Mouse (Mus musculus): ENCODE results near the gene Dvl1. TPM values are rescaled to one million over a fixed set of nuclear protein-coding genes. Genes with fewer than 3 reads are reported as not detected.

Dvl1 gene
- polyA plus RNA-seq, 1 experiment from 2014 or later, result 15.3 TPM

- no peak for DNase-seq
Measured at GRCm38 (mm10) chr4:155901205-155901604, 54.0 kb downstream of the Dvl1 start.

GRCm38 (mm10) chr4:155903246-155903645 is 56.0 kb downstream of the Dvl1 start:
- Histone ChIP-seq H3K36me3 (ENCODE audit: control insufficient read depth, insufficient read depth, low read length) (peaks cover 95% of the 10 kb centered on the region), H3K4me3 (replicated peaks; ENCODE audit: low read depth, low read length) (no peak overlapping the region), H3K27me3 (ENCODE audit: control insufficient read depth, insufficient read depth, low read length) (no peaks in the 10 kb centered on the region), H3K9me3 (ENCODE audit: control insufficient read depth, low read length) (no peaks in the 10 kb centered on the region), H3K9ac (replicated peaks; ENCODE audit: low read length) (no peak overlapping the region), H3K4me1 (ENCODE audit: control insufficient read depth, insufficient read depth, low read length) (no peaks in the 10 kb centered on the region), H3K27ac (replicated peaks; ENCODE audit: low read depth, low read length) (no peak overlapping the region), H3K4me2 (ENCODE audit: low read length) (no peak overlapping the region)
- no peak for ATAC-seq (ENCODE audit: low FRiP score, low TSS enrichment)
- 97% methylated on average over 13 of the region's 13 CpGs for WGBS
- no peak for DNase-seq

More at GRCm38 (mm10) chr4:155901205-155901604, 54.0 kb downstream of the Dvl1 start:
- H3K4me1 ChIP-seq (ENCODE audit: control insufficient read depth, insufficient read depth, low read length), result no peaks in the 10 kb centered on the region
- H3K36me3 ChIP-seq (ENCODE audit: control insufficient read depth, insufficient read depth, low read length), result peaks cover 92% of the 10 kb centered on the region
- H3K9me3 ChIP-seq (ENCODE audit: control insufficient read depth, low read length), result no peaks in the 10 kb centered on the region
- H3K4me3 ChIP-seq (replicated peaks; ENCODE audit: low read depth, low read length), result no peak overlapping the region
- H3K4me2 ChIP-seq (ENCODE audit: low read length), result no peak overlapping the region
- WGBS, result 85% methylated on average over 3 of the region's 3 CpGs
- no peak overlapping the region for H3K9ac ChIP-seq (replicated peaks; ENCODE audit: low read length)
- H3K27ac ChIP-seq (replicated peaks; ENCODE audit: low read depth, low read length), result no peak overlapping the region
- ATAC-seq (ENCODE audit: low FRiP score, low TSS enrichment), result no peak
- no peaks in the 10 kb centered on the region for H3K27me3 ChIP-seq (ENCODE audit: control insufficient read depth, insufficient read depth, low read length)

- WGBS, result 91% methylated on average over 13 of the region's 13 CpGs
- Histone ChIP-seq H3K9me3 (ENCODE audit: control insufficient read depth, low read length) (no peaks in the 10 kb centered on the region), H3K4me3 (replicated peaks; ENCODE audit: low read depth, low read length) (no peak overlapping the region), H3K9ac (replicated peaks; ENCODE audit: low read length) (no peak overlapping the region), H3K4me2 (ENCODE audit: low read length) (no peak overlapping the region), H3K4me1 (ENCODE audit: control insufficient read depth, insufficient read depth, low read length) (no peaks in the 10 kb centered on the region), H3K27ac (replicated peaks; ENCODE audit: low read depth, low read length) (no peak overlapping the region), H3K27me3 (ENCODE audit: control insufficient read depth, insufficient read depth, low read length) (no peaks in the 10 kb centered on the region), H3K36me3 (ENCODE audit: control insufficient read depth, insufficient read depth, low read length) (peaks cover 82% of the 10 kb centered on the region)
- ATAC-seq (ENCODE audit: low FRiP score, low TSS enrichment) (no peak), DNase-seq (peak; percentile 46)
Measured at GRCm38 (mm10) chr4:155904318-155905102, 57.3 kb downstream of the Dvl1 start.

GRCm38 (mm10) chr4:155905634-155906033 is 58.4 kb downstream of the Dvl1 start:
- no peak overlapping the region for H3K27ac ChIP-seq (replicated peaks; ENCODE audit: low read depth, low read length)
- H3K9ac ChIP-seq (replicated peaks; ENCODE audit: low read length), result no peak overlapping the region
- WGBS, result 88% methylated on average over 13 of the region's 13 CpGs
- H3K4me3 ChIP-seq (replicated peaks; ENCODE audit: low read depth, low read length), result no peak overlapping the region
- no peaks in the 10 kb centered on the region for H3K4me1 ChIP-seq (ENCODE audit: control insufficient read depth, insufficient read depth, low read length)
- H3K9me3 ChIP-seq (ENCODE audit: control insufficient read depth, low read length), result no peaks in the 10 kb centered on the region
- H3K36me3 ChIP-seq (ENCODE audit: control insufficient read depth, insufficient read depth, low read length), result peaks cover 71% of the 10 kb centered on the region
- H3K4me2 ChIP-seq (ENCODE audit: low read length), result no peak overlapping the region
- DNase-seq (no peak), ATAC-seq (ENCODE audit: low FRiP score, low TSS enrichment) (no peak)
- H3K27me3 ChIP-seq (ENCODE audit: control insufficient read depth, insufficient read depth, low read length), result no peaks in the 10 kb centered on the region

- H3K9ac ChIP-seq (replicated peaks; ENCODE audit: low read length), result no peak overlapping the region
- peaks cover 66% of the 10 kb centered on the region for H3K36me3 ChIP-seq (ENCODE audit: control insufficient read depth, insufficient read depth, low read length)
- H3K27me3 ChIP-seq (ENCODE audit: control insufficient read depth, insufficient read depth, low read length), result no peaks in the 10 kb centered on the region
- ATAC-seq (ENCODE audit: low FRiP score, low TSS enrichment) (no peak), DNase-seq (no peak)
- no peaks in the 10 kb centered on the region for H3K4me1 ChIP-seq (ENCODE audit: control insufficient read depth, insufficient read depth, low read length)
- WGBS, result 84% methylated on average over 9 of the region's 9 CpGs
- no peak overlapping the region for H3K4me2 ChIP-seq (ENCODE audit: low read length)
- H3K4me3 ChIP-seq (replicated peaks; ENCODE audit: low read depth, low read length), result no peak overlapping the region
- no peaks in the 10 kb centered on the region for H3K9me3 ChIP-seq (ENCODE audit: control insufficient read depth, low read length)
- H3K27ac ChIP-seq (replicated peaks; ENCODE audit: low read depth, low read length), result no peak overlapping the region
Measured at GRCm38 (mm10) chr4:155906125-155906524, 58.9 kb downstream of the Dvl1 start.

GRCm38 (mm10) chr4:155907003-155907402 is 59.8 kb downstream of the Dvl1 start:
- H3K36me3 ChIP-seq (ENCODE audit: control insufficient read depth, insufficient read depth, low read length), result peaks cover 57% of the 10 kb centered on the region
- 89% methylated on average over 11 of the region's 11 CpGs for WGBS
- no peak overlapping the region for H3K9ac ChIP-seq (replicated peaks; ENCODE audit: low read length)

GRCm38 (mm10) chr4:155908281-155908680 is 61.1 kb downstream of the Dvl1 start:
- ATAC-seq (ENCODE audit: low FRiP score, low TSS enrichment), result no peak
- Histone ChIP-seq H3K9me3 (ENCODE audit: control insufficient read depth, low read length) (no peaks in the 10 kb centered on the region), H3K4me1 (ENCODE audit: control insufficient read depth, insufficient read depth, low read length) (no peaks in the 10 kb centered on the region), H3K9ac (replicated peaks; ENCODE audit: low read length) (no peak overlapping the region), H3K4me2 (ENCODE audit: low read length) (no peak overlapping the region), H3K27me3 (ENCODE audit: control insufficient read depth, insufficient read depth, low read length) (no peaks in the 10 kb centered on the region), H3K4me3 (replicated peaks; ENCODE audit: low read depth, low read length) (no peak overlapping the region), H3K27ac (replicated peaks; ENCODE audit: low read depth, low read length) (no peak overlapping the region), H3K36me3 (ENCODE audit: control insufficient read depth, insufficient read depth, low read length) (peaks cover 45% of the 10 kb centered on the region)
- DNase-seq, result no peak
- 78% methylated on average over 7 of the region's 7 CpGs for WGBS

More at GRCm38 (mm10) chr4:155907003-155907402, 59.8 kb downstream of the Dvl1 start:
- H3K4me1 ChIP-seq (ENCODE audit: control insufficient read depth, insufficient read depth, low read length), result no peaks in the 10 kb centered on the region
- no peaks in the 10 kb centered on the region for H3K9me3 ChIP-seq (ENCODE audit: control insufficient read depth, low read length)
- H3K27me3 ChIP-seq (ENCODE audit: control insufficient read depth, insufficient read depth, low read length), result no peaks in the 10 kb centered on the region
- no peak overlapping the region for H3K27ac ChIP-seq (replicated peaks; ENCODE audit: low read depth, low read length)
- no peak overlapping the region for H3K4me3 ChIP-seq (replicated peaks; ENCODE audit: low read depth, low read length)
- no peak for DNase-seq
- H3K4me2 ChIP-seq (ENCODE audit: low read length), result no peak overlapping the region
- no peak for ATAC-seq (ENCODE audit: low FRiP score, low TSS enrichment)

GRCm38 (mm10) chr4:155908751-155909150 is 61.5 kb downstream of the Dvl1 start:
- no peak overlapping the region for H3K27ac ChIP-seq (replicated peaks; ENCODE audit: low read depth, low read length)
- no peak for DNase-seq
- WGBS, result 95% methylated on average over 4 of the region's 4 CpGs

More at GRCm38 (mm10) chr4:155908751-155909150, 61.5 kb downstream of the Dvl1 start:
- no peak for ATAC-seq (ENCODE audit: low FRiP score, low TSS enrichment)
- no peak overlapping the region for H3K4me2 ChIP-seq (ENCODE audit: low read length)
- no peak overlapping the region for H3K9ac ChIP-seq (replicated peaks; ENCODE audit: low read length)
- H3K9me3 ChIP-seq (ENCODE audit: control insufficient read depth, low read length), result no peaks in the 10 kb centered on the region
- no peaks in the 10 kb centered on the region for H3K4me1 ChIP-seq (ENCODE audit: control insufficient read depth, insufficient read depth, low read length)
- H3K36me3 ChIP-seq (ENCODE audit: control insufficient read depth, insufficient read depth, low read length), result peaks cover 40% of the 10 kb centered on the region
- no peak overlapping the region for H3K4me3 ChIP-seq (replicated peaks; ENCODE audit: low read depth, low read length)
- H3K27me3 ChIP-seq (ENCODE audit: control insufficient read depth, insufficient read depth, low read length), result no peaks in the 10 kb centered on the region
